Mouse (Mus musculus): ENCODE measurements around the gene Csrnp1.
"Not testable (repeated sequence)": the region's sequence is repeated elsewhere in the genome, so short reads cannot be mapped to it uniquely, and the experiment has no call there.

The Csrnp1 gene

GRCm38 (mm10) chr9:119984536-119985011 lies at the start of gene Csrnp1:
Gene Csrnp1, minus strand, starts transcription at chr9:119984658.
- no peak for DNase-seq (ENCODE audit: low read depth, low spot score)

- DNase-seq (ENCODE audit: low read depth, low spot score), result no peak
These were observed 48.3 kb upstream of the Csrnp1 start for GRCm38 (mm10) chr9:120032710-120033109.

GRCm38 (mm10) chr9:120030421-120030820 lies 46.0 kb upstream of the Csrnp1 start:
- no peak for DNase-seq (ENCODE audit: low read depth, low spot score)

GRCm38 (mm10) chr9:120029880-120030279 lies 45.4 kb upstream of the Csrnp1 start:
- DNase-seq (ENCODE audit: low read depth, low spot score), result no peak

DNA sequence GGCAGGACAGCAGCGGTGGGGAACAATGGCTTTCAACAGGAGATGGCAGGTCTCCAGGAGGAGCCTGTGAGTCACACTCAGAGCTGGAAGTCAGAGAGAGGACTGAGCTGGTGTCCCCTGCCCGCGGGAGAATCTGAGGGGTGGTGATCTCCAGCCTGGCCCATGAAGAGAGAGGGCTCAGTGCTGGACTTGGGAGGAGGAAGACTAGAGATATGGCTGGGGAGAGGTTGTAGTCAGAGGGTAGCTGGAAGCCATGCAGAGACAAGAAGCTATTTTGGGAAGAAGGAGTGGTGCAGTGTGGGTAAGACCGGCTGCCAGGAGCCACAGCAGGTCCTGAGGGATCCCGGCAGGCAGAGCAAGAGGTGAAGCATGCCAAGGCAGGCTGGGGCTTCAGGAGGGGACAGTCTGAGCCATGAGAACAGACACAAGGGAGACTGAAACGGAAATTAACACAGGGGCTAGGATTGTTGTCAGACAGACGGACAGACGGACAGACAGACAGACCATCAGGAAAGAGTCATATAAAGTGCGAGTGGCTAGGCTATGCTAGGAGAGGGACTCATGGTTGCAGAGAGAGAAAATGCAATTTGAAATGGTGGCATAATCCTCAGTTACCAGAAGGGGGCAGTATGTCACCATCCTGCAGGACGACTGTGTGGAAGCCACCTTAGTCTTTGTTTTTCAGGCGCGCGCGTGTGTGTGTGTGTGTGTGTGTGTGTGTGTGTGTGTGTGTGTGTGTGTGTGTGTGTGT lies 43.1 kb upstream of the Csrnp1 start:
- peak; percentile 78 for DNase-seq (ENCODE audit: low read depth, low spot score)

DNA sequence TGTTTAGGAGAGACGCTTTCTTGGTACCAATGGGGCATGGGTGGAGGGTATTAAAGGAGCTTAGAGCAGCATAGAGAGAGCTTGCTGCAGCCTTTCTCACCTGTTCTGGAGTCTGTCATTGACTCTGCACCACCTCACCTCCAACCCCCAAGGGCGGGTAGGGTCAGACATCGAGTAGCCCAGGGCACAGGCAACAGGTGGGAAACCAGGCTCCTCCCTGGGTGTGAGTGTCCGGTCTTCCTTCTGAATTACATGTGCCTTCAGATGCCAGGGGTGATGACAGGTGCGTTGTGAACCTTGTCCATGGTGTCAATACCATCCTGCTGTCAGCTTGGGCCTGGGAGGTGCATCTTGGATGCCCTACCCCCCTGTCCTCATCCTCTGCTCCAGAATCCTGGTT lies 40.2 kb upstream of the Csrnp1 start:
- DNase-seq (ENCODE audit: low read depth, low spot score), result no peak

DNA sequence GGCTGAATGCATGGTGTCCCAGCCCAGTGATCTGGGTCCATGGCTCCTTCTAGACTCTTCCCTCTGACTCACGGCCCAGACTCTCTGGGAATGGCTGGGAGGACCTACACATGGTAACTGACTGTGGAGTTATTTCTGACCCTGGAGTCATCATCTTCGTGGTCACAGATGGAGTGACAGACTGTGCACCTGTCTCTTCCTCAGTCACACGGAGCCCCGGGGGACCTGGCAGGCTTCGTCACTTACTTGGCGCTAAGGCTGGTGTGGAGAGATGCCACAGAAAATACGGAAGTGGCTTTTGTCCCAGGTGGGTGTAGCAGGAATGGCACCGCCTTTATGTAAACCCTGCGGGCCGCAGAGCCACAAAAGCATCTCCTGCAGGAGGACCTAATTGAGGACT lies 39.7 kb upstream of the Csrnp1 start:
- DNase-seq (ENCODE audit: low read depth, low spot score), result no peak

DNA sequence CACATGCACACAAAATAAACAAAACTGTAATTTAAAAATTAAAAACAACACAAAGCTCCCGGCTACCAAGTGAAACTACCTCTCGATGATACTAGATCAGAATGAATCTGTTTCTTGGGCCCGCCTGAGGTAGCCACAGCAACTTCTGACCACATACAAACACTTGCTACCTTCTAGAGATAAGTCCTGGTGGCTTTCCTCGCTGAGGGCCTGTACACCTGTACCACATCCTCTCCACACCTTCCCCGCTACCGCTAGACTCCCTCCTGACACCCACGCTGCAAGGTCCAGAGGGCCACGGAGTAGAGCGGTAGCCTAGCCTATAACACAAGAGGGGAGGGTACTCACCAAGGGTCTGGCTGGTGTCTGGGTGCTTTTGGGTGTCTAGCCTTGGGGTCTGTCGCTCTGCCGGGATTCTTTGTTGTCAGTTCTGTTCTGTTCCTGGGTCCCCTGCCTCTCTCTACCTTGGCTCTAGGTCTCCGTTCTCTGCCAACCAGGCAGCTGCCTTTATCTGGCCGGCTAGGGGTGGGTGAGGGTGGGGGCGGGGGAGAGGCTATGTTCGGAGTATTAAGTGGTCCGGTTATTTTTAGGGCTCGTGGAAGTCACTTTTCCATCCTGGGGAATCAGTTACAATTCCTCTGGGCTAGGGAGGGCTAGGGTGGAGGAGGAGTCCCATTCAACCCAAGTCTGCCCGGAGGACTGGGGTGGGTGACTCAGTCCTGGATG lies 38.8 kb upstream of the Csrnp1 start, which contains the start of gene Xirp1:
Xirp1 (minus strand) TSS at position 513 of the 726 bp plus-strand sequence.
- DNase-seq (ENCODE audit: low read depth, low spot score), result no peak

- DNase-seq (ENCODE audit: low read depth, low spot score), result no peak
These were observed 36.7 kb upstream of the Csrnp1 start for GRCm38 (mm10) chr9:120021164-120021563.

DNA sequence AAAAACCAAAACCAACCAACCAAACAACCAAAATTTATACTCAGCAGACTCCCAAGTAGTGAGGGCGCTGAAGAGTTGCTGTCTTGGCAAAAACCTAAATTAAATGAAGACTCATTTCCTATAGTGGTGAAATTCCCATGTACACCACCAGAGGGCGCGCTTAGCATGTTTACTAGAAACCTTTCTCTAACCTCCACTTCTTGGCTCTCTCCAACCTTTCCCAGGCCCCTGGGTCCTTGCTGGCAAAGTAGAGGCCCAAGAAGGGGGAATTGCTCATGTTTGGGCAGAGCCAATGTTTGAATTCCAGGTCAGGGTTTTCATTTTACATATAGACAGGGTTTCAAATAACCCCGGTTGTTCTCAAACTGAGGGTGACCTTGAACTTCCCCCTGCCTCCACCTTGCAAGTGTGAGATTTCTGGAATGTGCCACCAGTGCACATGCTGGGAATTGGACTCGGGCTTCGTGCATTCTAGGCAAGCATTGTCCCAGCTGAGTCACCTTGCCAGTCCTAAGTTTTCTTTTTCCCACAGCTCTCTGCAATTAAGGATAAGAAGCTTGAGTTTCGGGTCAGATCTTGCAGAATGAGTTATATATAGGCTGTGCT lies 35.9 kb upstream of the Csrnp1 start:
- DNase-seq (ENCODE audit: low read depth, low spot score), result peak; percentile 75

DNA sequence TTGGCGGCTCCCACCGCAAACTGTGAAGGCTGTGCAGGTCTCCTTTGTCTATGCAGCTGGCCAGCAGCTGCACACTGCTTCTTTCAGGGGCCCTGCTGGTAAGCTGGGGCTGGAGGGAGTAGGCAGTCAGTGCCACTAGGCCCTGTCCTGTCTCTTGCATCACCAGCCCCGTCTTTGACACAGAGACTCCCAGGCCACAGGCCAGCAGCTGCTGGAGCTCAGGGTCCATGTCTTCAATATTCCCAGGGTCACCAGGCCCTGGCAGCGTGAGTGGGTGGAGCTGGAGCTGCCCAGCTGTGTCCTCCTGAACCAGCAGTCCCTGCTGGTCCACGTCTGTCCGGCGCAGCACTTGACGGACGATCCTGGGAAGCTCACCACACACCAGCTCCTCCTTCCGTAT lies 32.5 kb upstream of the Csrnp1 start:
- no peak for DNase-seq (ENCODE audit: low read depth, low spot score)

DNA sequence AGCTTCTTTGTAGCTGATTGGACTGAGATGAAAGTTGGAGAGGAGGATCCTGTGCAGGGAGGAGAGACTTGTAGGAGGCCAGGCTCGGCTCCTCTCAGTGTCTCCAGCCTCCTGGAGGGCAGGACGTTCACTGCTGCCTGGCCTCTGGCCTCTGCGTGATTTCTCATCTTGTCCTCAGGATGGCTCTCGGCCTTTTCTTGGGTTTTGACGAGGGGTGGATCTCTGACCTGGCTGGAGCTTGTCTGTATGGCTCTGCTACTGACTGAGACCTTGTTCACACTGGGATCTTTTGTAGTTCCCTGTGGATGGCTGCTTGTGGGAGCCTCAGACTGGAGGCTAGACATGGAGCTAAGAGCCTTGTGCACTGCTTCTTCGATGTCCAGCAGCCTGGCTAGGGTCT lies 30.4 kb upstream of the Csrnp1 start:
- DNase-seq (ENCODE audit: low read depth, low spot score), result no peak

- DNase-seq (ENCODE audit: low read depth, low spot score), result no peak
These were observed 28.9 kb upstream of the Csrnp1 start for GRCm38 (mm10) chr9:120013251-120013820.

GRCm38 (mm10) chr9:120012781-120013180 lies 28.3 kb upstream of the Csrnp1 start:
- DNase-seq (ENCODE audit: low read depth, low spot score), result no peak

DNA sequence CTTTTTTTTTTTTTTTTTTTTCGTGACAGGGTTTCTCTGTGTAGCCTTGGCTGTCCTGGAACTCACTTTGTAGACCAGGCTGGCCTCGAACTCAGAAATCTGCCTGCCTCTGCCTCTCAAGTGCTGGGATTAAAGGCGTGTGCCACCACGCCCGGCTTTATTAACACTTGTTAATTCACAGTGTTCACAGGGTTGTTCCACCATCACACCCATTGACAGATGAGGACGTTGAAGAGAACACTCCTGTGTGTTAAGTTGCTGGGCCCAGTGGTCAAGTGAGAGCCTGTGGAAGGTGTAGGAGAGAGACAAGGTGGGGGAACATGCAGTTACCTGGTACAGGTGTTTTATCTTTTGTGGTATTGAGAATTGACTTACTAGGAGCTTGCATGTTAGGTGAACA lies 27.7 kb upstream of the Csrnp1 start:
- not testable (repeated sequence) for DNase-seq (ENCODE audit: low read depth, low spot score)

DNA sequence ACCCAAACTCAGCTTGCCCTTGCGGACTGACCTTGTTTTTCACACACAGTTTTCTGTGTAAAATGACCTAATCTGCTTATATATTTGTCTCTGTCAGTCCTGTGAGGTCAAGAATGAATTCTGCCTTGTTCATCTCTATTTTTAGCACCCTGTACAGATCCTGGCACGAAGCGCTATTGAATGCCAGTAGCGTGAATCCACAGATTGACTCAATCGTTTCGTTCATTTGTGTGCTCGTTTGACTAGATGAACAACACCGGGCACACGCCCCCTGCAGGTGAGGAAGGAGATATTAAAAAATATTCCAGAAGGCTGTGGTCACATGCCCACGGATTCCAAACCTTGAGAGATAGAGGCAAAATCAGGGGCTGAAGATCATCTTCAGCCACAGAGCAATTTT lies 27.1 kb upstream of the Csrnp1 start:
- peak; percentile 57 for DNase-seq (ENCODE audit: low read depth, low spot score)

DNA sequence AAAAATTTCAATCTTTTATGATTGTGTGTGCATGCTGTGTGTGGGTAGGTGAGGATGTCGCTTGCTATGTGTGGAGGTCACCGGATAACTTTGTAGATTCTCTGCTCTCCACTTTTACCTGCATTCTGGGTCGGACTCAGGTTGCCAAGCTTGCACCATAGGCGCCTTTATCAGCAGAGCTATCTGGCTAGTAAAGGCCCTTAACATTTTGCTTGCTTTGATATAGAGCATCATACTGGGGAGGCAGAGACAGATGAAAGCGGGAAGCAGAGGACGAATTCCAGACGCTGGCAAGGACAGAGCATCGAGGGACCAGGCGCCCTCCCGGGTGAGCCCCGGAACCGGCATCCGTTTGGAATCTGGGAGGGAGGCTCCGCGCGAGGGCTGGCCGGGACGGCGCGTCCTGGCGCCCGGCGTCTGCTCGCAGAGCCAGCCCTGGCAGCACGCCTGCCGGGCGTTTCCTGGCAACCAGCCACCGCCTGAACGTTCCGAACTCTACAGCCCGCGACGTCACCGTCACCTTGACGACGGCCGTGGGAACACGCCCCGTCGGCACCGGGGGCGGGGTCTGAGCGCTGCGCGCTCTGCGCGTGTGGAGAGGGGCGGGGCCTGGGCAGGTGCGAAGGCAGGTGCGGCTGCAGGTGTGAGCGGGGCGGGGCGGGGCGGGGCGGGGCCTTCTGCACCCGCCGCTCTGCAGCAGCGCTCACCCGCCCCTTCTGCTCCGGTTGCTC lies 26.5 kb upstream of the Csrnp1 start:
- DNase-seq (ENCODE audit: low read depth, low spot score), result peak; percentile 94

GRCm38 (mm10) chr9:120009871-120010270 lies 25.4 kb upstream of the Csrnp1 start:
- no peak for DNase-seq (ENCODE audit: low read depth, low spot score)

DNA sequence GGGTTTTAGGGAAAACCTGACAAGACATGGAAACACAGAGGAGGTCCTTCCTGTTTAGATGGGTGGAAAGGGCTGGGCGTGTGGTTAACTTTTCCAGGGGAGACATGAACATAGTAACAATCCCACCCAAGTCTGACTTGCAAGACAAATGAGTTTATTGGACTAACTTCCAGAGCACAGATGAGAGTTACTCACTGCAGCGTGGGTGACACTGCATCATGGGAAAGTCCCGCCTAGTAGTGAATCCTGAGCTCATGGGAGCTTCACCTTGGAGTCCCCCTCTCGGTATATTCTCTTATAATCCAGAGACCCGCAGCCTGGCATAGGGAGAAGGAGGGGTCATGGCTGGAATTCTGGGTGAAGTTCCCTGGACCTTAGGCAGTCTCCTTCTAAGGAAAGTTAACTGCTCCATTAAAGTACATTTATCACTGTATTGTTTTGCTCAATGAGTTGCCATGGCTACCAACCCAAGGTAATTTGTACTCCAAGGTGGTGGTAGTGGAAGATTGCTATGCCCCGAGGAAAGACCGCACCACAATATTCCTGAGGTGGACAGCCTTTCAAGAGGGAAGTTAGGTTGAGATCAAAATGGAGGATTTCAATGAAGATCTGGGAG lies 24.9 kb upstream of the Csrnp1 start:
- DNase-seq (ENCODE audit: low read depth, low spot score), result no peak

- no peak for DNase-seq (ENCODE audit: low read depth, low spot score)
These were observed 23.4 kb upstream of the Csrnp1 start for GRCm38 (mm10) chr9:120007833-120008232.

DNA sequence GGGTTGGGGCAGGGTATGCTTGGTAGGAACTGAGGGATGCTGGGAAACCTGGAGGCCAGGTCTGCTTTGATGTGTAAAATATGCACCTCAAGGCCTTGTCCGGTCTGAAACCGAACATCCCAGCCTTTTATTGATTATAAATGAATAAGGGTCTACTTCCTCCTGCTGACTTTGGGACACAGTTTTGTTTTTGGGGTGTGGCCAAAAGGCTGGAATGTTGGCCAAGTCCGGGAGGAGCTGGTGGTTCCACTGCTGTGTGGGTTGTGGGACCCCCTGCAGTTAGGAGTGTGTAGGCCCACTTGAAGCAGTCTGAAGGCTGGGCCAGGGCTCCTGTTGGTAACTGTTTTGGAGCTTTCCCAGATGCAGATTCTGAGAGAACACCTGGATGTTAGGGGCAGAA lies 21.5 kb upstream of the Csrnp1 start:
- no peak for DNase-seq (ENCODE audit: low read depth, low spot score)

Measured in forelimb bud, embryonic 11.5 days (tissue).